Mouse (Mus musculus) neural tube, embryonic 14.5 days (tissue): Measurements from ENCODE around the gene Cdk1. TPM values are rescaled to one million over a fixed set of nuclear protein-coding genes. Genes with fewer than 3 reads are reported as not detected.

Experiments used
- ATAC-seq: fragments of 200-750 bp; cut with Nextera tagmentation; 2 replicates; pipeline ENCODE4 v1.8.0; 2017; ENCODE audit warnings: low read depth, mild to moderate bottlenecking, moderate TSS enrichment, moderate library complexity
- H3K27ac ChIP-seq: fragments of 300-500 bp; sonication (generic); 2 replicates; pipeline ENCODE4 v1.5.1; 2014; ENCODE audit warnings: low read depth, mild to moderate bottlenecking, control low read depth, low read length, moderate library complexity, mixed read lengths
- H3K27me3 ChIP-seq: fragments of 300-500 bp; sonication (generic); 2 replicates; pipeline ENCODE4 v1.6.1; 2014; ENCODE audit warnings: low read length; ENCODE audit not compliant: control insufficient read depth, insufficient read depth
- H3K36me3 ChIP-seq: fragments of 300-500 bp; sonication (generic); 2 replicates; pipeline ENCODE4 v1.6.1; 2014; ENCODE audit warnings: low read length, mixed read lengths; ENCODE audit not compliant: control insufficient read depth, insufficient read depth
- H3K4me1 ChIP-seq: fragments of 300-500 bp; sonication (generic); 2 replicates; pipeline ENCODE4 v1.6.1; 2014; ENCODE audit warnings: low read length; ENCODE audit not compliant: control insufficient read depth, insufficient read depth
- H3K4me2 ChIP-seq: fragments of 300-500 bp; sonication (generic); 2 replicates; pipeline ENCODE4 v1.6.1; 2014; ENCODE audit warnings: mild to moderate bottlenecking, low read depth, low read length, control low read depth
- H3K4me3 ChIP-seq: fragments of 300-500 bp; sonication (generic); 2 replicates; pipeline ENCODE4 v1.5.1; 2014; ENCODE audit warnings: low read depth, low read length, control low read depth, mixed read lengths
- H3K9ac ChIP-seq: fragments of 300-500 bp; sonication (generic); replicated peaks from 2 replicates; pipeline ENCODE4 v1.6.1; 2014; ENCODE audit warnings: low read depth, mild to moderate bottlenecking, control low read depth, low read length, mixed read lengths
- H3K9me3 ChIP-seq: fragments of 300-500 bp; sonication (generic); 2 replicates; pipeline ENCODE4 v1.6.1; 2016; ENCODE audit warnings: low read length; ENCODE audit not compliant: control insufficient read depth
- WGBS: fragments of 180-500 bp; shearing (Covaris S2); extraction: QIAGEN DNeasy Blood & Tissue Kit; methylation state at CpG from one replicate; pipeline ENCODE4 v1.1.7; 2014; 5-methylcytosine and 5-hydroxymethylcytosine counted together
- polyA plus RNA-seq: library from polyadenylated mRNA; unstranded; fragments of >200 nt; fragmentation: Nextera tagmentation; extraction: Ambion mirVana; gene quantifications from 2 replicates; pipeline ENCODE4 v1.2.1, GENCODE M21; 2014

Cdk1 gene
- polyA plus RNA-seq, 1 experiment from 2014 or later = 30.0 TPM

DNA sequence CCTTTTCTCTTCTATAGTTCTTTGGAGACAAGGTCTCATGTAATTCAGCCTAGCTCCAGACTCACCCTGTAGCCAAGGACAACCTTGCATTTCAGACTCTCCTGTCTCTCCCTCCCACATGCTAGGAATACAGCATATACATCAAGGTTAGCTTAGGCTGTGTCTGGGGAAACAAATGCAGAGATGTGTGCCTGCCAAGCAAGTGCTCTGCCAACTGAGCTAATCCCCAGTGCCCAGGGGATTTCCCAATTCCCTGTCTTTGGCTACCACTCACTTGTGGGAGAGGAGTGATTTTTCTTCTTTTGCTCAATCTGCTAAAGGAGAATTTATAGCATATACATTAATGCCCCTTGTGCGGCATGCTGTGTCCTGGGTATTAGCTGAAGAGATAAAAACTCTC, 30.4 kb upstream of the Cdk1 start:
- no peak for ATAC-seq
- H3K4me3 ChIP-seq = no peak overlapping the region
- no peaks in the 10 kb centered on the region for H3K9me3 ChIP-seq
- no peak overlapping the region for H3K9ac ChIP-seq
- H3K4me1 ChIP-seq = no peaks in the 10 kb centered on the region
- 37% methylated on average over 1 of the region's 1 CpGs for WGBS
- no peaks in the 10 kb centered on the region for H3K27me3 ChIP-seq
- H3K27ac ChIP-seq = no peak overlapping the region
- H3K4me2 ChIP-seq = no peak overlapping the region
- H3K36me3 ChIP-seq = no peaks in the 10 kb centered on the region

DNA sequence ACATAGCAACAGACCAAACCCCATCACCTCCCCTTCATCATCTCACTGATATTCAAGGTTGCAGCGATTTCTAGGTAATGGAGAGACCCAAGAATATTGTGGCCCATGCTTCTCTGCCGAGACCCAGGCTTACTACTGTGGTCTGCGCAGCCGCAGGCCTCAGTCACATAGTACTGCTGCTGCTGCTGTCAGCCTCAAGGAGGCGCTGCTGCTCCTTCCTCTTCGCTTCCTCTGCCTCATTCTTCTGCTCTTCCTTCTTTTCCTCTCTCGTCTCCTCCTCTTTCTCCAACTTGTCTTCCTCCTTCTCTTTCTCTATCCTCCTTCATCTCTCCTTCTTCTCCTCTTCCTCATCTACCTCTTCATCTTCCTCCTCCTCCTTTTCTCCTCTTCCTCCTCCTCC, 22.4 kb upstream of the Cdk1 start:
- no peak for ATAC-seq
- Histone ChIP-seq H3K9ac (no peak overlapping the region), H3K27me3 (no peaks in the 10 kb centered on the region), H3K27ac (no peak overlapping the region), H3K36me3 (no peaks in the 10 kb centered on the region), H3K4me1 (no peaks in the 10 kb centered on the region), H3K9me3 (no peaks in the 10 kb centered on the region), H3K4me3 (no peak overlapping the region), H3K4me2 (no peak overlapping the region)
- 57% methylated on average over 7 of the region's 7 CpGs for WGBS

DNA sequence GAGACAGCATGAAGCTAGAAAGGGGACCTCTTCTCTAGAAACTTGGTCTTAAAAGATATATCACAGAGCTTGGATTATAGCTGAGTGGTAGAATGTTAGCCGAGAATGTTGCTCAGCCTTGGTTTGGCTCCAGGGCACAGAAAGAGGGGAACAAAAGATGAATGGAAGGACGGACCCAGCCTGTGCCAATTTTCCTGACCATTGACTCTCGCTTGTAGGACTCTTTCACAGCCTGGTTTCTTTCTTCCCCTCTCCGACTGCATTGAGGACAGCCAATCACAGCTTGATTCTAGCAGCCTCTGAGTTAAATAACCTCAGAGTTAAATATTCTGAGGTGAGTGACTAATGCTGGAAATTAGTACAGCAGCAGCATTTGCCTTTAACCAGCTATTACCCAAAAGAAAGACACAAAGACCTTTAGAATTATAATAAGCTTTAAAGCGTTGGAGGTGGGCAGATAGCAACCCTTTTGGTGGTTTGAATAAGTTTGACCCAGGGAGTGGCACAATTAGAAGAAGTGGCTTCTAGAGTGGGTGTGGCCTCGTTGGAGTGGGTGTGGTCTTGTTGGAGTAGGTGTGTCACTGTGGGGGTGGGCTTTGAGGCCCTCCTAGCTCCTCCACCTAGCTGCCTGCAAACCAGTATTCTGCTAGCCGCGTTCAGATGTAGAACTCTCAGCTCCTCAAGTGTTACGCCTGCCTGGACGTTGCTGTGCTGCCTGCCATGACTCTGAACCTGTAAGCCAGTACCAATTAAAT, 21.2 kb upstream of the Cdk1 start:
- Histone ChIP-seq H3K27ac (no peak overlapping the region), H3K27me3 (no peaks in the 10 kb centered on the region), H3K4me3 (no peak overlapping the region), H3K4me2 (no peak overlapping the region), H3K9me3 (no peaks in the 10 kb centered on the region), H3K9ac (no peak overlapping the region), H3K36me3 (no peaks in the 10 kb centered on the region), H3K4me1 (no peaks in the 10 kb centered on the region)
- ATAC-seq = no peak
- whole genome bisulfite sequencing = 53% methylated on average over 10 of the region's 10 CpGs

DNA sequence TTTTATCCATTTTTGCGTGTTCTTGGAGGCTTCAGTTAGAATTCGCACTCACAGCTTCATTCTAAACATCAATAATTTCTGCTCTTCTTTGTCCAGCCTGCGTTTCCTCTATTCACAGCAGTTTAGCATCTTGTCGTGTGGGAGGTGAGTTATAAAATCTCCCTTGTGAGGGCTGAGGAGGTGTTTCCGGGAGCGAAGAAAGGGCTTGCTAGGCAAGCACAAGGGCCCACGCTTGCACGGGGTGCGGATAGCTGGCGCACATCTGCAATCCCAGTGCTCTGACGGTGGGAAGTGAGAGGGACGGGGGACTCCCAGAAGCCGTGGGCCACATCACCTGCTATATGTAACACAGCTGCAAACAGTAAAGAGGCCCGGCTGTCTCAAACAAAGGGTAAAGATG, 19.3 kb upstream of the Cdk1 start:
- H3K4me3 ChIP-seq = no peak overlapping the region
- no peaks in the 10 kb centered on the region for H3K9me3 ChIP-seq
- H3K27ac ChIP-seq = no peak overlapping the region
- no peak for ATAC-seq
- H3K27me3 ChIP-seq = no peaks in the 10 kb centered on the region
- H3K4me1 ChIP-seq = no peaks in the 10 kb centered on the region
- no peak overlapping the region for H3K9ac ChIP-seq
- H3K4me2 ChIP-seq = no peak overlapping the region
- H3K36me3 ChIP-seq = no peaks in the 10 kb centered on the region
- 78% methylated on average over 14 of the region's 14 CpGs for WGBS

DNA sequence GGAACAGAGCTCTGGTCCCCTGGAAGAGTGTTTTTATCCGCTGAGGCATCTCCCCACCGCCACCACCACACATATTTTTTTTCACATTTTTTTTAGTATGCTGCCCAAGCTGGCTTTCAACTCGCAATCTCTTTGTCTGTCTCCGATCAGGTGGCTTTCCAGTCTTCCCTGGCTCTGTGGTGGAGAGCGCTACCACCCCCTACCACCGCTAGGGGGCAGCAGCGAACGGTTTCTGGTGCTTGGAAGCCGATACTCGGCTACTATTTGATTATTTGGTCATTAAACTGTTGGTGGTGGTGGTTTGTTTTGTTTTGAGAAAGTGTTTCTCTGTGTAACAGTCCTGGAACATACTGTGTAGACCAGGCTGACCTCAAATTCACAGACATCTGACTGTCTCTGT, 18.7 kb upstream of the Cdk1 start:
- Histone ChIP-seq H3K27ac (no peak overlapping the region), H3K27me3 (no peaks in the 10 kb centered on the region), H3K4me1 (no peaks in the 10 kb centered on the region), H3K4me2 (no peak overlapping the region), H3K36me3 (no peaks in the 10 kb centered on the region), H3K9ac (no peak overlapping the region), H3K4me3 (no peak overlapping the region), H3K9me3 (no peaks in the 10 kb centered on the region)
- WGBS = 15% methylated on average over 10 of the region's 10 CpGs
- no peak for ATAC-seq

DNA sequence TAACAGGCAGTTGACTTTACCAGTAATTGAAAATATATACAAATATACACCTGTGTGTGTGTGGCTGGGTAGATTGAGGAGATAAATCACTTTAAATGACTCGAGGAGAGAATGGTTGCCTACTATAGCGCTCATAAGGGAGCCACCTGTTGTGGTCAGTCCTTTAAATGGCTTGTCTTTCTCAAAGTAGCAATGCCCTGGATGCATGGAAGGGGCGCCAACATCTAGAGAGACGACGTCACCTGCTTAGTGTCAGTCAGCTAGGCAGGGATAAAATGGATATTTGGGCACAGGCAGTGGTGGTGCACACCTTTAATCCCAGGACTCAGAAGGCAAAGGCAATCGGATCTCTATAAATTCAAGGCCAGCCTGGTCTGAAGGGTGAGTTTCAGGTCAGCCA, 16.6 kb upstream of the Cdk1 start:
- Histone ChIP-seq H3K9ac (no peak overlapping the region), H3K4me1 (no peaks in the 10 kb centered on the region), H3K4me2 (no peak overlapping the region), H3K9me3 (no peaks in the 10 kb centered on the region), H3K4me3 (no peak overlapping the region), H3K27ac (no peak overlapping the region), H3K27me3 (no peaks in the 10 kb centered on the region), H3K36me3 (no peaks in the 10 kb centered on the region)
- 85% methylated on average over 6 of the region's 6 CpGs for whole genome bisulfite sequencing
- no peak for ATAC-seq

DNA sequence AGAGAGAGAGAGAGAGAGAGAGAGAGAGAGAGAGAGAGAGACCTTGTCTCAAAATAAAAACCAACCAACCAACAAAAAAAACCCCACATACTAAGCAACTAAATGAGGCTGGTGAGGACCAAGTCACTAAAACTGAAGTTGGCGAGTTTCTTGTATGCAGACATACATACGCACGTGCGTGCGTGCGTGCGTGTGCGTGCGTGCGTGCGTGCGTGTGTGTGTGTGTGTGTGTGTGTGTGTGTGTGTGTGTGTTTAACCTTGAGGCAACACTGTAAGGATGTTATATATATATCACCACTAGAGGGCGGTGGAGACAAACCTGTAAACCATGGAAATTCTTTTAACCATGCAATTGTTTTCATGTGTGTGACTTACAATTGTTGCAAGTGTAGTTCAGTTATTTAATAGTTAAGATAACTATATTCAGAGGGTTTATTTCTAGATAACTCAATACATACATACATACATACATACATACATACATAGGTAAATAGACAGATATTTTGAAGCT, 14.2 kb upstream of the Cdk1 start:
- no peaks in the 10 kb centered on the region for H3K9me3 ChIP-seq
- no peaks in the 10 kb centered on the region for H3K36me3 ChIP-seq
- H3K27me3 ChIP-seq = no peaks in the 10 kb centered on the region
- no peak for ATAC-seq
- H3K4me1 ChIP-seq = no peaks in the 10 kb centered on the region
- no peak overlapping the region for H3K4me2 ChIP-seq
- H3K4me3 ChIP-seq = no peak overlapping the region
- H3K9ac ChIP-seq = no peak overlapping the region
- WGBS = 82% methylated on average over 13 of the region's 13 CpGs
- no peak overlapping the region for H3K27ac ChIP-seq

DNA sequence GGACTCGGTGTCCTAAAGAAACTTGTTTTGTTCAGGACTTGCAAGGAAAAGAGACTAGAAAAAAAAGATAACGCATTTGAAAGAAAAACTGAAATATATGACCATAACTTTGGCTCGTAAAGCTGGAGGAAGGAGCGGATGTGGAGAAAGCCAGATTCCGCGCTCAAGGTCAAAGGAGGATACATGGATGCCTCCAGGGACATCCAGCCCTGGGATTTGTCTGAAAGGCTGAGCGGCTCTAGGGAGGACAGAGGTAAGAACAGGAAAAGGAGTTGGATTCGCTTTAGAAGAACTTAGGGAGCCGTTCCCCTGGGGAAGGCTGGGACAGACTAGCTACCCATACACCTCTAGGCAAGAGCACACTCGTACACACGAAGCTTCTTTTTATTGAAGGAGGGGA, 13.5 kb upstream of the Cdk1 start:
- WGBS = 83% methylated on average over 11 of the region's 11 CpGs
- H3K9me3 ChIP-seq = no peaks in the 10 kb centered on the region
- no peaks in the 10 kb centered on the region for H3K4me1 ChIP-seq
- no peak overlapping the region for H3K4me3 ChIP-seq
- no peak for ATAC-seq
- no peak overlapping the region for H3K27ac ChIP-seq
- H3K27me3 ChIP-seq = no peaks in the 10 kb centered on the region
- no peaks in the 10 kb centered on the region for H3K36me3 ChIP-seq
- no peak overlapping the region for H3K9ac ChIP-seq
- H3K4me2 ChIP-seq = no peak overlapping the region

DNA sequence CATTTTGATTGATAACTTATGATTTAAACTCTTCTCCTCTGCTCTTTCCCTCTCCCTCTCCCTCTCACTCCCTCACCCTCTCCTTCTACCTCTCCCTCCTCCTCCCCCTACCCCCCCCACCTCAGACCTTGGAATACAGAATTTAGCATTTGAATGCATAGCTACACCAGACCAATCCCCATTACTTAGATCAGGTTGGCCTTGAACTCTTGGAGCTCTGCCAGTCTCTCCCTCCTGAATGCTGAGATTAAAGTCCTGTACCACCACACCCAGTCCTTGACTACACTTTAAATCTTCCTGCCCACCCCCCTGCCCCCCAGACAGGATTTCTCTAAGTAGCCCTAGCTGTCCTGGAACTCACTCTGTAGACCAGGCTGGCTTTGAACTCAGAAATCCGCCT, 6.9 kb upstream of the Cdk1 start:
- Histone ChIP-seq H3K27ac (no peak overlapping the region), H3K36me3 (no peaks in the 10 kb centered on the region), H3K9ac (no peak overlapping the region), H3K4me3 (no peak overlapping the region), H3K4me2 (no peak overlapping the region), H3K9me3 (no peaks in the 10 kb centered on the region), H3K4me1 (no peaks in the 10 kb centered on the region), H3K27me3 (no peaks in the 10 kb centered on the region)
- no peak for ATAC-seq
- 90% methylated on average over 1 of the region's 1 CpGs for WGBS
